Mouse (Mus musculus) stomach, postnatal 0 days (tissue): ENCODE measurements around the gene Mynn. TPM values are rescaled to one million over a fixed set of nuclear protein-coding genes. Genes with fewer than 3 reads are reported as not detected.

Experiments
- ATAC-seq: fragments of 200-750 bp; cut with Nextera tagmentation; 2 replicates; pipeline ENCODE4 v1.8.0; 2017; ENCODE audit not compliant: low FRiP score, low TSS enrichment
- DNase-seq: peaks from one replicate; pipeline ENCODE4 v3.0.0-alpha.2; 2016; ENCODE audit warnings: low spot score
- H3K27ac ChIP-seq: fragments of 300-500 bp; sonication (generic); replicated peaks from 2 replicates; pipeline ENCODE4 v1.5.1; 2014; ENCODE audit warnings: mild to moderate bottlenecking, control low read depth
- H3K27me3 ChIP-seq: fragments of 300-500 bp; sonication (generic); 2 replicates; pipeline ENCODE4 v1.6.1; 2014; ENCODE audit warnings: low read length; ENCODE audit not compliant: control insufficient read depth, insufficient read depth
- H3K36me3 ChIP-seq: fragments of 300-500 bp; sonication (generic); 2 replicates; pipeline ENCODE4 v1.6.1; 2014; ENCODE audit warnings: low read length, mixed read lengths; ENCODE audit not compliant: control insufficient read depth, insufficient read depth
- H3K4me1 ChIP-seq: fragments of 300-500 bp; sonication (generic); replicated peaks from 2 replicates; pipeline ENCODE4 v1.6.1; 2014; ENCODE audit warnings: antibody characterized with exemption; ENCODE audit not compliant: control insufficient read depth, insufficient read depth
- H3K4me2 ChIP-seq: fragments of 300-500 bp; sonication (generic); replicated peaks from 2 replicates; pipeline ENCODE4 v1.6.1; 2014; ENCODE audit warnings: low read depth, mild to moderate bottlenecking, control low read depth, moderate library complexity
- H3K4me3 ChIP-seq: fragments of 300-500 bp; sonication (generic); 2 replicates; pipeline ENCODE4 v1.5.1; 2014; ENCODE audit warnings: low read depth, low read length, control low read depth
- H3K9ac ChIP-seq: fragments of 300-500 bp; sonication (generic); 2 replicates; pipeline ENCODE4 v1.6.1; 2014; ENCODE audit warnings: mild to moderate bottlenecking, low read length, control low read depth, mixed read lengths
- H3K9me3 ChIP-seq: fragments of 300-500 bp; sonication (generic); 2 replicates; pipeline ENCODE4 v1.6.1; 2016; ENCODE audit warnings: low read length; ENCODE audit not compliant: control insufficient read depth
- CTCF ChIP-seq: IDR thresholded peaks from 2 replicates; pipeline ENCODE4 v1.5.1; 2016; ENCODE audit warnings: antibody characterized with exemption, low read depth, mild to moderate bottlenecking, moderate library complexity
- EP300 ChIP-seq: optimal IDR thresholded peaks from 2 replicates; pipeline ENCODE3; 2016; ENCODE audit warnings: antibody characterized with exemption
- WGBS: fragments of 180-500 bp; shearing (Covaris S2); extraction: QIAGEN DNeasy Blood & Tissue Kit; methylation state at CpG from one replicate; pipeline ENCODE4 v1.1.7; 2014; 5-methylcytosine and 5-hydroxymethylcytosine counted together
- polyA plus RNA-seq: library from polyadenylated mRNA; unstranded; fragments of >200 nt; fragmentation: Nextera tagmentation; extraction: Ambion mirVana; gene quantifications from 2 replicates; pipeline ENCODE4 v1.2.1, GENCODE M21; 2015

The Mynn gene
- polyA plus RNA-seq, 1 experiment from 2014 or later = 11.2 TPM

DNA sequence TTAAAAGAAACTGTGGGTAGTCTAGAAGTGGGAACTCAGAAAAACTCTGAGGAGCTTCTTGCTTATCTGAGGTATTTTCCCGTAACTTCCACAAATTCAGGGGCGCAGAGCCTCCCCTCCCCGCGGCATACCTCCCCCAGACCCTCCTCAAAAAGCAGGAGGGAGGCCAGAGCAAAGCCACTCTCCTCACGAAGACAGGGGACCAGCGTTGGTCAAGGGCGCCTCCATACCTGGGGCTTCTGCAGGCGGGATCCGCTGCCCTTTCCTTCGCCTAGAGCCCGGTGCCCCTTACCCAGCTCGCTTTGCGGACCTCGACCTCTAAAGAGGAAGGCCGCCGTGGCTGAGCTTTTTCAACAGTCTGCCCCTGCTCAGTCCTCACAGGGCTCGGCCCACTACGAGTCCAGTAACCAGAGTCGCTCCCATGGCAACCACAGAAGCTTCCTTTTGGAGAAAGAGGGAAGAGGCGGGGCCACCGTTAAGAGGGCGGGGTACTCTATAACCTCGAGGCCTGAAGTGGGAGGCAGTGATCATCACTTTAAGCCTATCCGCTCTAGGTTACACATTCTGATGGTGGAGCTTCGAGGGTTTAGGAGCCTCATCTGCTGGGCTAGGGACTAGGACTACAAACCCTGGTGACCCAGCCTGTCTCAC is 45.7 kb downstream of the Mynn start, which contains the start of gene Lrrc34:
Gene Lrrc34 (minus strand): TSS at position 430 of the 651 bp plus-strand sequence.
- no peak within 1 kb of the TSS for H3K27ac ChIP-seq
- H3K4me2 ChIP-seq = peak within 1 kb of the TSS; percentile 51
- no peaks in the 10 kb centered on the region for H3K36me3 ChIP-seq
- H3K4me1 ChIP-seq = no peaks in the 10 kb centered on the region
- H3K27me3 ChIP-seq = no peaks in the 10 kb centered on the region
- ATAC-seq (peak; percentile 71; the same call in 1 of the 2 replicates), DNase-seq (peak; percentile 66)
- WGBS = 5% methylated on average over 25 of the region's 25 CpGs
- H3K9ac ChIP-seq = no peak within 1 kb of the TSS
- peak within 1 kb of the TSS; percentile 23 for H3K4me3 ChIP-seq
- TF ChIP-seq EP300 (no peak), CTCF (no peak)
- no peaks in the 10 kb centered on the region for H3K9me3 ChIP-seq

DNA sequence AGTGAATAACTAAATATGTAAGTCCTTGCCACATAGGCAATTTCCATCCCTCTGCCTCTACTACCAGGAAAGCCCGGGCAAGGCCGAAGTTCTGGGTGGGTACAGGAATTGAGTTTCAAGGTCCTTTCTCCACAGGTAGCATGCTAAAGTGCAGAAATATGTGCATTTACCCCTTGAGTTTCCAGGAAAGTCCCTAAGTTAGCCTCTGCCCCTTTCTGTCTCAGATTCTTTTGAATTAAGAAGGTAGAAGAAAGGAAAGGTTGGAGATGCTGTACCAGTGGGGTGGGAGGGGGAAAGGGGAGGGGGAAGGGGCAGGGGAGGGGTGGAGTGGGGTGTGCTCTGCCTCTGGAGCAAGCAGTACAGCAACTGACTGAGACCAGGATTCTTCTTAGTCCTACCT is 46.6 kb downstream of the Mynn start:
- 87% methylated on average over 2 of the region's 2 CpGs for WGBS
- Histone ChIP-seq H3K27ac (no peak overlapping the region), H3K4me1 (no peaks in the 10 kb centered on the region), H3K9me3 (no peaks in the 10 kb centered on the region), H3K4me3 (no peak overlapping the region), H3K36me3 (no peaks in the 10 kb centered on the region), H3K27me3 (no peaks in the 10 kb centered on the region), H3K4me2 (no peak overlapping the region), H3K9ac (no peak overlapping the region)
- ATAC-seq = no peak
- no peak for DNase-seq
- TF ChIP-seq CTCF = no peak
- no peak for TF ChIP-seq EP300

DNA sequence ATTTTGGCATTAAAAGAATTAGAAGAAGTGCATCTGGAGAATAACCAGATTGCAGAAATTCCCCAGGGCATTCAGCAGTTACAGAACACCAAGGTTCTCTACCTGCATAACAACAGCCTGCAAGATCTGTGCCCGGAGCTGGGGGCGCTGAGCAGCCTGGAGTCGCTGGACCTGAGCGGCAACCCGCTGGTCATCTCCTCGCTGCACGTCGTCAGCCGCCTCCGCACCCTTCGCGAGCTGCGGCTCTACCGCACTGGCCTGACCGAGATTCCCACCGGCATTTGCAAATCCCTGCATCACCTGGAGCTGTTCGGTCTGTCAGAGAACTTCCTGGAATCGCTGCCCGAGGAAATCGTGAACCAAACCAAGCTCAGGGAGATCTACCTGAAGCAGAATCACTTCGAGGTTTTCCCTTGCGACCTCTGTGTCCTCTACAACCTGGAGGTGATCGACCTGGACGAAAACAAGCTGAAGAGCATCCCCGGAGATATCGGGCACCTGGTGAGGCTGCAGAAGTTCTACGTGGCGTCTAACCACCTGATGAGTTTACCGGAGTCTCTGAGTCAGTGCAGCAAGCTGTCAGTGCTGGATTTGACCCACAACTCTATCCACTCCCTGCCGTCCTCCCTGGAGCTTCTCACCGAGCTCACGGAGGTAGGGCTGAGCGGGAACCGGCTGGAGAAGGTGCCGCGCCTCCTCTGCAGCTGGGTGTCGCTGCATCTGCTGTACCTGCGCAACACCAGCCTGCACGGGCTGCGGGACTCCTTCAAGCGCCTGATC is 48.4 kb downstream of the Mynn start:
- Histone ChIP-seq H3K4me2 (peak overlapping the region; percentile 63), H3K9me3 (no peaks in the 10 kb centered on the region), H3K27me3 (no peaks in the 10 kb centered on the region), H3K4me3 (peak overlapping the region; percentile 37), H3K9ac (peak overlapping the region; percentile 35; the same call in 1 of the 2 replicates), H3K36me3 (no peaks in the 10 kb centered on the region), H3K27ac (no peak overlapping the region), H3K4me1 (no peaks in the 10 kb centered on the region)
- TF ChIP-seq EP300 (no peak), CTCF (peak; percentile 72)
- WGBS = under 1% methylated on average over 41 of the region's 41 CpGs
- ATAC-seq (peak; percentile 84), DNase-seq (peak; percentile 76)

DNA sequence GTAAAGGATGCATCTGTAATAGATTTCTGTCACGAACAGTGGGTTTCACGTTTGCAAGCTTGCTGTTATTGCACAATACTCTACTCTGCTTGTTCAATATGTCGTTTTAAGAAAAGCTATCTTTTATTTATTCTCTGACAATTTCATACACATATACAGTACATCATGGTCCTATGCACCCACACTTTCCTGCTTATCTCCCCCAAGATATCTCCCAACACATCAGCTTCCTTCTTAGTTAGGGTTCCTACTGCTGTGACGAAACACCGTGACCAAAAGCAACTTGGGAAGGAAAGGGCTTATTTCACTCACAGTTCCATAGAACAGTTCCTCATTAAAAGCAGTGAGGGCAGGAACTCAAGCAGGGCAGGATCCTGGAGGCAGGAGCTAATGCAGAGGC is 54.1 kb downstream of the Mynn start:
- H3K27me3 ChIP-seq = no peaks in the 10 kb centered on the region
- no peaks in the 10 kb centered on the region for H3K4me1 ChIP-seq
- ATAC-seq (no peak), DNase-seq (no peak)
- H3K4me3 ChIP-seq = no peak overlapping the region
- H3K36me3 ChIP-seq = no peaks in the 10 kb centered on the region
- WGBS = 76% methylated on average over 5 of the region's 5 CpGs
- TF ChIP-seq CTCF (no peak), EP300 (no peak)
- no peak overlapping the region for H3K4me2 ChIP-seq
- no peak overlapping the region for H3K9ac ChIP-seq
- H3K9me3 ChIP-seq = no peaks in the 10 kb centered on the region
- H3K27ac ChIP-seq = no peak overlapping the region

DNA sequence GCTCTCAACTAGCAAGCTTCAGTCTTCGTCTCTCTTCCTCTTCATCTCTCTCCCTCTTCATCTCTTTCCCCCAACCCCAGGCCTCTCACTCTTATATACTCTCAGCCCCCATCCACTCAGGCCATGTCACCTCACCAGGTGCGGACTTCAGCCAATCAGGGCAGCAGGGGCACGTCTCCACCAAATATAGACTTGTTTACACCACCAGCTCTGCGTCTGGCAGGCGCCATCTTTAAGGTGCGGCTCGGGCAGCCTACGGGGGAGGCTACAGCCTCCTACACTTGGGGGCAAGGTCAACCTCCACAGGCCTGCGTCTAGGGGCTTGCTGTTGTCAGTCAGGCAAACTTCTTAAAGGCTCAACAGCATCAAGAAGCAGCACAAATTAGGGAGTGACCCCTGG is 56.6 kb downstream of the Mynn start:
- H3K4me3 ChIP-seq = no peak overlapping the region
- 74% methylated on average over 9 of the region's 9 CpGs for WGBS
- no peak overlapping the region for H3K9ac ChIP-seq
- no peaks in the 10 kb centered on the region for H3K36me3 ChIP-seq
- H3K27me3 ChIP-seq = no peaks in the 10 kb centered on the region
- ATAC-seq (no peak), DNase-seq (no peak)
- H3K27ac ChIP-seq = no peak overlapping the region
- H3K4me2 ChIP-seq = no peak overlapping the region
- no peaks in the 10 kb centered on the region for H3K4me1 ChIP-seq
- TF ChIP-seq CTCF (no peak), EP300 (no peak)
- H3K9me3 ChIP-seq = no peaks in the 10 kb centered on the region

Other genes starting within 250 kb of the Mynn start
- gene Mecom, start 54.1 kb upstream of the Mynn start, polyA plus RNA-seq = 25.7 and 27.9 TPM in 2 replicates
- not detected in 2 replicates for gene Actrt3, start 2.1 kb upstream of the Mynn start, polyA plus RNA-seq
- gene Lrriq4, start 42.4 kb downstream of the Mynn start, polyA plus RNA-seq = 0.10 TPM in 1 of 2 replicates, not detected in the other
- gene Lrrc34, start 45.8 kb downstream of the Mynn start, polyA plus RNA-seq = 0.15 and 0.23 TPM in 2 replicates
- 16.1 and 16.9 TPM in 2 replicates for gene Lrrc31, start 97.8 kb downstream of the Mynn start, polyA plus RNA-seq
- not detected in 2 replicates for gene Samd7, start 144.2 kb downstream of the Mynn start, polyA plus RNA-seq
- 106 and 118 TPM in 2 replicates for gene Sec62, start 190.8 kb downstream of the Mynn start, polyA plus RNA-seq